Mouse (Mus musculus) right cerebral cortex, adult 18-20 months (tissue): ENCODE data around the gene Kirrel2.
"Not testable (repeated sequence)": the region's sequence is repeated elsewhere in the genome, so short reads cannot be mapped to it uniquely, and the experiment has no call there.

Source experiments
- DNase-seq: peaks from one replicate; pipeline ENCODE4 v3.0.0; 2022; ENCODE audit warnings: mixed read lengths

Kirrel2 gene

DNA sequence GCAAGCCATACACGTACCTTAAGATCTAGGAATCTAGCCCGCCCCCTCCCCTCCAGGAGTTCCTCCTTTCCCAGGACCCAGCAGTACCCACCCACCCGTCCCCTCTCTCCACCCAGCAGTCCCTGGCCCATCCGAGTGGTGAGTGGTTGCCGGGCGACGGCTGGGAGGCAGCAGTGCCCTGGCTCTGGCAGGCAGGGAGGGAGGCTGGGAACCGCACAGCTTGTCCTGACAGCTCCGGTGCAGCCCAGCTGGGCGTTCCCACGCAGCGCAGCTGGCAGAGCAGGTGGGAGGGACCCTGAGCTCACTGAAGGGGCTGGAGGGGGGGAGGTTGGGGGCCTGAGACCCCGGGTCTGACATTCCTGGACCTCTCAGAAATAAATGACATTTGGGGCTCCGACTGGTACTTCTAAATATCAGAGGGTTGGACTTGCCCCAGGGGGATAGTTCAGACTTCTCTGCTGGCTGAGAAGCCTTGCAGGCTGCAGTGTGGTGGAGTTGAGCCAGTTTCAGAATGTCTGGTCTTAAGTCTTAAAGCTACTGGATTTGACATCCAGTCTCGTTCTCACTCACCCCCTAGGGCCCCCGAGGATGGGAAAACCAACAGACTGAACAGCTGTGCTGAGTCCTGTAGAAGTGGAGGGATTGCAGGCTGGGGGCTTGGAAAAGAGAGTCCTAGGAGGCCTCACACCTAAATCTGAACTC, at the start of gene Kirrel2, which contains the start of gene Nphs1:
Gene Kirrel2 (minus strand): TSS at position 62 of the 702 bp plus-strand sequence.
Gene Nphs1 (plus strand): TSS at position 687 of the 702 bp plus-strand sequence.
- DNase-seq = peak; percentile 79

DNA sequence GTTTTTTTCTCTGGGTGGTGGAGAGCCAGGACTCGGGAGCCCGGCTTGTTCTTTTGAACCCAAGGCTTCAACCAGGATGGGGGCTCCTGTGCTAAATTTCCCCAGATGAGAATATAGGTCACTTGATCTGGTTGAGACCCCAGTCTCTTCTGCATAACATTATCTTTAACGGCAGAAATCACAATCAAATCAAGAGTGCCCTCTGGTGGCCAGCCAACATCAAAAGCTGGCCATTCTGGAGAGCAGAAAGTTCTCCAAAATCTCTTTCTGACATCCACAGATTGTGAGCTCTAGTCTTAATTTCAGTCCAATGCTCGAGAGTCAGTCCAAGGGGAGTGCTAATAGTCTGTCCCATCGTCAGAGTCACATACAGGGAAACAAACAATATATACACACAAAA, 43.7 kb upstream of the Kirrel2 start:
- DNase-seq = not testable (repeated sequence)

DNA sequence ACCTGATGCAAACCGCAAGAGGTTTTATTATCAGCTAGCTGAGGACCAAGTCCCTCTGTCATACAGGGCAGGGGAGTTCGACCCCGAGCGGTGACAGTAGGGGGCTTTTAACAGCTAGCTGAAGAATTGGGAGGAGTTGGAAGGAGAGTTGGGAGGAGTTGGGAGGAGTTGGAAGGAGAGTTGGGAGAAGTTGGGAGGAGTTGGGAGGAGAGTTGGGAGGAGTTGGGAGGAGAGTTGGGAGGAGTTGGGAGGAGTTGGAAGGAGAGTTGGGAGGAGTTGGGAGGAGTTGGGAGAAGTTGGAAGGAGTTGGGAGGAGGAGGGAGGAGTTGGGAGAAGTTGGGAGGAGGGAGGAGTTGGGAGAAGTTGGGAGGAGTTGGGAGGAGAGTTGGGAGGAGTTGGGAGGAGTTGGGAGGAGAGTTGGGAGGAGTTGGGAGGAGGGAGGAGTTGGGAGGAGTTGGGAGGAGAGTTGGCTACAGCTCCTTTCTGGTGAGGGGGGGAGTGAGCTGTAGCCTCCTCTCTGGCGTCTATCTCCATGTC, 38.1 kb upstream of the Kirrel2 start:
- DNase-seq = not testable (repeated sequence)

DNA sequence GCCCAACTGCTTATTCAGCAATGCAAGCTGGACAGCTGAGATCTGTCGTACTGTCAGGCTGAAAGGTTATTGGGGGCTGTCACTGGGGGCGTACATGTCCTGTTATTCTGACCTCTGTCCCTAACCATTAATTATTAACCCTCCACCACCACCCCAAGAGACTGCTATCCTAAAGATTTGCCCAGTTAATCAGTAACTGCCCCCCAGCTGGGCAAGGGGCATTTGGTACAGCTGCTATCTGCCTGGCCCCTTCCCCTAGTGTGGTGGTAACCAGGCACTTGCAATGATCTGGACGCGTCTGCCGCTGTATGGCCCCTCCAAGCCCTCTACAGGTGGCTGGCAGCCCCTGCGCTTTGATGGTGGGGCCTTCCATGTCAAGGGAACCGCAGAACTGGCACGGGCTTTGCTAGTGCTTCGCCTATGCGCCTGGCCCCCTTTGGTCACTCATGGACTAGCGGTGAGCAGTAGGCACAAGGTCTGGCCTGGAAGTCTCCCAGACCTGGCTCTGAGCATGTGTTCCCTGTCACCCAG, 36.0 kb upstream of the Kirrel2 start, which contains the start of gene Prodh2:
Gene Prodh2 (plus strand): TSS at position 222 of the 531 bp plus-strand sequence.
- DNase-seq = no peak

DNA sequence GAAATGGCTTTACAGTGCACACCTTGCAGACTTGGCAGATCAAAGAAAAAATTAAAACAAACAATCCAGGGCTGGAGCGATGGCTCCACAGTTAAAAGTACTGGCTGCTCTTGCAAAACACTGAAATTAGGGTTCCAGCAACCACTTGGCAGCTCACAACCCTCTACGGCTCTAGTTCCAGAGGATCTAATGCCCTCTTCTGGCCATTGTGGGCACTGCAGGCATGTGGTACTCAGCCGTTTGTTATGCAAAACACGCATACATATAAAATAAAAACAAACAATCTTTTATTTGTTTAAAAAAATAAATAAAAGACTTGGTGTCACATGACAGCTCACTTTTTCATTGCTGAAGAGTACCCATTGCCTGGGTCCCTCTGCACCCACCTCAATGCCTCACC, 35.3 kb upstream of the Kirrel2 start:
- peak; percentile 68 for DNase-seq

DNA sequence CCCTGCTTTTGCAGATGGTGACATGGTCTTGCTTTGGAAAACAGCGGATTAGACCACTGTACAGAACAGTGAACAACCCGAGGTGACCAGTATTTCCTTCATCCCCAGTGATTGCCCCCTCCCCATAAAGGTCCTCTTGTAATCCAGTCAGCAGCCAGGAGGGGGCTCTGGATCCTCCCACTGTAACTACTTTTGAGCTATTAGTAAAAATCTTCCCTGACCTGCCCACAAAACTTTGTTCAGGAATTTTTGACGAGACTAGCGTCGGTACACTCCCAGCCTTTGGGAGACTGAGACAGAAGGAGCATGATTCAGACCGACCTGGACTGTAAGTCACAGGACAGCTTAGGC, 33.4 kb upstream of the Kirrel2 start:
- no peak for DNase-seq

DNA sequence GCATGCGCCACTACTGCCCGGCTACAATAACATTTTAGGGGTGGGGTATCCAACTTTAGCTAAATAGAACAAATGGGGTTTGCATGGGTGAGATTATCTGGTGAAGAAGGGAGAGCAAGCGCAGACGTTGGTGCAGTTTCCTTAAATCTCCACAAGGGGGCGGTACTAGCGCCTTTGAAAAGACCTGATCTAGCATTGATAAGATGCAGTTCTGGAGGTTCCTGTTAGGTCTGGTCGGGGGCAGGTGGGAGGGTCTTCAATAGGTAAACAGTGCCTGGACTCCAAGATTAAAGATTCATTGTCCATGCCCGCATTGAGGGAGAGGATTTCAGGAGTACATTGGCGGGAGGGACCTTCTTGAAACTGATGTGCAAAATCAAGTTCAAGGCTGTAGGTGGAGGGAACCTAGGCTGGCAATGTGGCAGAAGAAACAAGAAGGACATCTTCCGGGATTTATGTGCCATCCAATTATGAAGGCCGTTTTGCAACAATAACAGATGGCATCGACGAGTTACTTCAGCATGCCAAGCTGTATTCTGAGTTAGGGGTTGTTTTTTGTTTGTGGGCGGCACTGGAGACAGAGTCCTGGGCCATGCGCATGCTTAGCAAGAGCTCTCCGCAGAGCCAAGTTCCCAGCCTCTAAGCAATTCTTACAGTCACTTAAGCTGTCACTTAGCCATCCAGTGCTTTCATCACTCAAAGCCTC, 32.9 kb upstream of the Kirrel2 start:
- peak; percentile 30 for DNase-seq

DNA sequence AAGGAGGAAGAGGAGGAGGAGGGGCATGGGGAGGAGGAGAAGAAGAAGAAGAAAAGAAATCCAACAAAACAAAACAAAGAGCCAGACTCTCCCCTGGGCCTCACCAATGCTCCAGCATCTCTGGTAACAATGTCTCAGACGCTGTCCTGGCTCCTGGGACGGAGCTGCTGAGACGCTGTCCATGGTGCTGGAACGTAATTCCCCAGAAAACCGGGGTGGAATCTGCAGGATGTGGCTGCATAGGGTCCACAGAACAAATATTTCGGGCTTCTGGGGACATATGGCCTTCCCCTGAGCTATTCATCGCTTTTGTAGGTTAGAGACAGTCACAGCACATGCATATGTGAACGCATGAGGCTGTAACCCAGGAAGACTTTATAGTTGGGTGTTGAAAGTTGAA, 26.8 kb upstream of the Kirrel2 start:
- no peak for DNase-seq

DNA sequence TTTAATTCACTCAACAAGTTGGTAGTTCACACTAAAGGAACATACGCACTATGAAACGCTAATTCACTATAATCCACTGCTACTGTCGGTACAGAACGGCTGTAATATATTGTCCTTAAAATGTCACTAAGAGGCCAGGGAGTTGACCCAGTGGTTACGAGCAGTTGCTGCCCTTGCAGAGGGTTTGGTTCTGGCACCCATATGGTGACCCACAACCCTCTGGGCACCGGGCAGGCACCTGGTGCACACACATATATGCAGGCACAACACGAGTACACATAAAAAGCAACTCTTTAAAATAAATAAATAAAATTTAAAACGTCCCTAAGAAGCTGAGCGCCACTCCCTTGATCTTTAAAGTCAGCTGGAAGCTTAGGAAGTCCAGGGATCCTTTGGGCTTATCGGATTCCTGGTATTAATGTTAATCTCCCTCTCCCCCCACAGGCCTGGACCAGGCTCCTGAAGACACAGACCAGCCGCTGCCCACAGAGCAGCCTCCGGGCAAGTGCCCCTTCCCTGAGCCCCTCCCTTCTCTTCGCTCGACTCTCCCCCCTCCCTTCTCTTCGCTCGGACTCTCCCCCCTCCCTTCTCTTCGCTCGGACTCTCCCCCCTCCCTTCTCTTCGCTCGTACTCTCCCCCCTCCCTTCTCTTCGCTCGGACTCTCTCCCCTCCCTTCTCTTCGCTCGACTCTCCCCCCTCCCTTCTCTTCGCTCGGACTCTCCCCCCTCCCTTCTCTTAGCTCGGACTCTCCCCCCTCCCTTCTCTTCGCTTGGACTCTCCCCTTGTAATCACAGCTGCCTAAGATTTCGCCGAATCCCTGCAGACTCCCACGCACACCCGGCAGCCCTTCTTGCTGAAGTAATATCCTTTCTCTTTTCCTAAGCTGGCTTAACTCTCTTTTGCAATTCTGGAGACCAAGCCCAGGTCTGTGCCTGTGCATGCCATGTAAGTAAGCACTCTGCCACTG, 20.2 kb upstream of the Kirrel2 start:
- peak; percentile 72 for DNase-seq

DNA sequence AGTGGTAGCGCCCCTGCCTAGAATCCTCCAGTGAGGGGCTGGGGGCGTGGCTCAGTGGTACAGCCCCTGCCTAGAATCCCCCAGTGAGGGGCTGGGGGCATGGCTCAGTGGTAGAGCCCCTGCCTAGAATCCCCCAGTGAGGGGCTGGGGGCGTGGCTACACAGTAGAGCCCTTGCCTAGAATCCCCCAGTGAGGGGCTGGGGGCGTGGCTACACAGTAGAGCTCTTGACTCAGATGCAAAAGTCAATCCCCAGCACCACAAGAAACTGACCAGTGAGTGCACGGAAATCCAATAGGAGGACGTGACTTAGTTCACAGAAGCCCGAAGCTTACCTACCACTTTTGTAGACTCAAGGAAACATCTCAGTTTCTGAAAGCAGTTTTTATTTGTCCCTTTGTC, 18.6 kb upstream of the Kirrel2 start:
- not testable (repeated sequence) for DNase-seq

DNA sequence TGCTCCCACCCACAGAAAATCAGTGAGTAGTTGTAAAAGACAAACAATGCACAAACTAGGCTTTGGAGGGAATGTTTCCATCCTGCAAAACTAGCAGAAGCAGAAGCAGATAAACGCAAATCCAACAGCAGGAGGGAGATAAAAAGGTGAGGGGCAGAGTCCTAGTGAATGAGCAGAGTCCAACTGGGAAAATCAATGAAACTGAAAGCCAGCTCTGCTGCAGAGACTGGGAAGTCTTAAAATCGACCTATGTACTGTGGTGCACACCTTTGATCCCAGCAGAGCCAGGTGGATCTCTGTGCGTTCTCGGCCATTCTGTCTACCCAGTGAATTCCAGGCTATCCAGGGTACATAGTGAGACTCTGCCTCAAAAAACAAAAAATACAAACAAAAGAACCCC, 17.5 kb upstream of the Kirrel2 start:
- no peak for DNase-seq

DNA sequence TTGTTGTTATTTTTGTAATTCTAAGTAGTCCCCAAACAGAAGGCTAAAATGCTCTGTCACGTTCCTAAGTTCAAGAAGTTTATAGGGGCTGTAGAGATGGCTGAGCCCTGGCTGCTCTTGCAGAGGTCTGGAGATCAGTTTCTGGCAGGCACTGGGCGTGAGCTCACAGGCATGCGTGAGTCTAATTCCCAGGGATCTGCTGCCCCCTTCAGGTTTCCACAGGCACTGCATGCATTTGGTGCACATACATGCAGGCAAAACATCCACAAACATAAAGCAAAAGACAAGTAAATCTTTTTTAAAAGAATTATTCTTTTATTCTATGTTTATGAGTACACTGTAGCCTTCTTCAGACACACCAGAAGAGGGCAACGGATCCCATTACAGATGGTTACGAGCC, 14.9 kb upstream of the Kirrel2 start:
- no peak for DNase-seq

DNA sequence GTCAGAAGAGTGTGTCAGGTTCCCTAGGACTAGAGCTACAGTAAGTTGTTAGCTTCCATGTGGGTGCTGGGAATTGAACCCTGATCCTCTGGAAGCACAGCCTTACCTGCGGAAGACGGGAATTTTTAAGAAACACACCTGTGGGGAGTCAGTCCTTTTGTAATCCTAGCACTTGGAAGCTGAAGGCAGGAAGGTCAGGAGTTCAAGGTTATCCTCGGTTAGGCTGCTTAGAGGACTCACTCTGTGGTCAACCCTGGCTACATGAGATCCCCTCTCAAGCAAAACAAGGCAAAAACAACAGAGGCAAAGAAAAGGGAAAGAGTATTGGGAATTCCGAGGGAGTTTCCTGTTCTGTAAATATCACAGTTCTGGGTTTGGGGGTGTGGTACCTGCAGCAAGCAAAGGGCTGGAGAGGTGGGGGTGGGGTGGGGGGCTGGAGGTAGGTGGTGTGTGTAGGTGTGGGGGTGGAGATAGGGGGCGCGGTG, 7.4 kb upstream of the Kirrel2 start:
- no peak for DNase-seq

DNA sequence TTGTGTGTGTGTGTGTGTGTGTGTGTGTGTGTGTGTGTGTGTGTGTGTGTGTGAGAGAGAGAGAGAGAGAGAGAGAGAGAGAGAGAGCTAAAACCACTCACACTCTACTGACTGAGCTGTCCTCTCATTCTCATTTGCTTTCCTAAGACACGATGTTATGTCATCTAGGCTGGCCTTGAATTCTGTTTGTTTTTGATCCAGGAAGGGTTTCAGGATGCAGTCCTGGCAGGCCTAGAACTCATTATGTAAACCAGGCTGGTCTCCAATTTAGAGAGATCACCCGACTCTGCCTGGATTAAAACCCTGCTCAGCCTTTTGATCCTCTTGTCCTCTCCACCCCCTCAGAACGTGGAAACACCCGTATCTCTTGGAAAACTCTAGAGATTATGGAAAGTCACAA, 6.5 kb upstream of the Kirrel2 start:
- DNase-seq = no peak

DNA sequence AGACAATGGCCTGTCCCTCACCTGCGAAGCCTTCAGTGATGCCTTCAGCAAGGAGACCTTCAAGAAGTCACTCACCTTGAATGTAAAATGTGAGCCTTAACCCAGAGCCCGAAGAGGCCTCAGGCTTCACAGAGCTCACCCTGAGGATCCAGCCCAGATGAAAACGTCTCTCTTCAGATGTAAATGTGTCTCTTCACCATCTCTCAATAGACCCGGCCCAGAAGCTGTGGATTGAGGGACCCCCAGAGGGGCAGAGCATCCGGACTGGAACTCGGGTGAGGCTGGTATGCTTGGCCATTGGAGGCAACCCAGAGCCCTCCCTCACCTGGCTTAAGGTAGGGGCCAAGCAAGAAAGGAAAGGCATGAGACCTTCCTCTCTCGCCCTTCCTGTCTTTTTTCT, 6.1 kb upstream of the Kirrel2 start:
- no peak for DNase-seq

DNA sequence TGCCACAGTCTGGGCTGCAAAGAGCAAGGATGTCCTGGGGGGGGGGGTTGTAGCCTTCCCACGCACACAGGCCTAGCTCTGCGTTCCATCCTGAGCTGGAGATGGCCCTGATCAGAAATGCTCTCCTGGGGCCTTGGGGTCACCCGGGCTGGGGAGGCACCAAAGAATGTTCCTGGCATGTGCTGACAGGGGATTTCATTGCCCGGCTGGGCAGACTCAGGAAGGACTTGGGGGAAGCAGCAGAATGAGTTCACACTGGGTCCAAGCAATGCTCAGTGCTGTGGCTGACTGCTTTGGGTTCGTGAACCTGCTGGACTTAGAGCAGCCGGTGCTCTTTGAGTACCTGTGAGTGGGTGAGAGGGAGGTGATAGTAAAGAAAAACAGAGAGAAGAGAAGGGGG, 2.0 kb upstream of the Kirrel2 start:
- no peak for DNase-seq

DNA sequence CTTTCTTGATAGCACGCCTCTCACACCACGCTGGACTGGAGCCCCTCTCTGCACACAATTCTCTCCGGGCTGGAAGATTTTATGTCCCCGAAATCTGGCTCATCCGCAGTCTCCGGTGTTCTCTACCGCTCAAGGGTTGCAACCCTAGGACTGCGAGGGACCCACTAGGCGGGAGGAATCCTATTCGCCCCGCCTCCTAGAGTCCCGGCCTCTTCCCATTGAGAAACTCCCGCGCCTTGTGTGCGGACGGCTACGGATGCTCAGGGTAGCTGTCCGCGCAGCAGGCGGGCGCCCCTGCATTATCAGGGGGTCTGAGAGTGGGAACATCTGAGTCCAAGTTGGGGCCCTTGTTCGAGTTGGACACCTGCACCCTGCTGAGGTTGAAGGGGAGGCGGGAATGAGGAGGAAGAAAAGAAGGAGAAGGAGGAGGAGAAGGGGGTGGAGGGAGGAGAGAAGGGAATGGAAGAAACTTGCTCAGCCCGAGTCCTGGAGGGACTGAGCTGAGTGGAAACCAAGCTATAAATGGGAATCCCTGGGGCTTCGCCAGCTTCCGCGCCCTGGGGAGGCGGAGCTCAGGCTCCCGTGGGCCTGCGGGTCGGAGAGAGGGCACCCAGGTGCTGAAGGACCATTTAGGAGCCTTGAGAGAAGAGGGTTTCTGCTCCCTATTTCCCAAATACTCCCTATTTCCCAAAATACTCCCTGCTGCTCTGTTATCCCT, 420 bp downstream of the Kirrel2 start:
- DNase-seq = no peak

DNA sequence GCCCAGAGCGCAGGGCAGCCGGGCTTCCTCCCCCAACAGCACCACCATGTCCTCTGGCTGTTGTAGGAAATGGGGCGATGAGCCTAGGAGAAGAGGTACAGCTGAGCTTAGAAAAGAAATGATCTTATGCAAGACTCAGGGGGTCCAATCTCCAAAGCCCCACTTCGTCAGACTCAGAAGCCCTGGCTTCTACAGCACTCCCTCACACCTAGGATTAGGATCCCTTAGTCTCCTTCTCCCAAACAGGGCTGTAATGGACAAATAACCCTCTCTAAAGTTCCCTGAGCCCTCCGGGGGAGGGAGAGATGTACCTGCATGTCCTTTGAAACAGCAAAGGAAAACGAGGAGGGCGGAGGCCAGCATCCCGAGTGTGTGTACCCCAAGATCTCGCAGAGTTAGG, 1.0 kb downstream of the Kirrel2 start:
- DNase-seq = no peak

DNA sequence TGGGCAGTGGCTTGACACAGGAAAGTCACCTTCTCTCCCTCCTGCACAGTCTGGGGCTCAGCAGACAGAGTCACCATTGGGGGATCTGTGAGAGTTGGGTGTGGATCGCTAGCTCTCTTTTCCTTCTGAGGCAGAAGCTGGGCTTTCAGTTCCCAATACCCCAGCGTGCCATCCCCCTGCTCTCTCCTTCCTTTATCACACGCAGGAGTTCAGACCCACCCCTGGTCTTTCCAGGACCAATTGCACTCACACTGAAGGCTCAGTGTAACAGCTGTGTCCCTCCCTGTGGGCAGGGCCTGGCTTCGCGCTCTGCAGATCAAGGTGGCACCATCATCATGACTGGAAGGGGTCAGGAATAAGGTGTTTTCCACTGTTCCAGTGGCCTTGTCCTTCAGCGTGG, 3.2 kb downstream of the Kirrel2 start:
- no peak for DNase-seq

DNA sequence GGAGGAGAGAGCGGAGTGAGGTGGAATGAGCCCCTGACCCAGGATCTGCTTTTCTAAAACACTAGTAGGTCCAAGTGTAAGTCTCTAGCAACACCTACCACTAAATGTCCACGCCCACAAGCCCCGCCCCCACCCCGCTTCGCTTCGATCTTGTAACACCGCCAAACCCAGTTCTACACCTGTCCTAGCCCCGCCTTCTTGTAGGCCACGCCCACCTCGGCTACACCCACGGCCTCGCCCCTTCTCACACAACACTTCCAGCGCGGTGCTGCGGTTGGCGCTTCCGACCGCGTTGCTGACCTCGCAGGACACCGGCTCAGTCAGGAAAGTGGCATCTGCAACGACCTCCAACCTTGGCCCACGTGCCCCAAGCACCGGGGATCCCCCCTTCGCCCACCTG, 3.7 kb downstream of the Kirrel2 start:
- DNase-seq = no peak

DNA sequence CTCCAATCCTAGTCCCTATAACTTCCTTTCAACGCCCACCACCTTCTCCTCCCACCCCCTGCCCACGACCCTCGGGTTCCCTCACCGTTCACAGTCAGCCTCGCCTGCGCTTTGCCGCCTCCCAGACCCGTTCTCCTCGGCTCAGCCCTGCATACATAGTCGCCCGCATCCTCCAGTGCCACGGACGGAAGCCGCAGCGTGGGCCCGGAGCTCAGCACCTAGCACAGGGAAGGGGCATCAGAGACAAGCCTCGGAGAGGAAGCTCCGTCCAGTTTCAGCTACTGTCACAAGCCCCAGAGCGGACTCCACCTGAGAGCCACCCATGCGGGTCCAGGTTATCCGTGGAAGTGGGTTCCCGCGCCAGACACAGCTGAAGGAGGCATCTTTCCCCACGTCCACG, 4.2 kb downstream of the Kirrel2 start:
- no peak for DNase-seq

DNA sequence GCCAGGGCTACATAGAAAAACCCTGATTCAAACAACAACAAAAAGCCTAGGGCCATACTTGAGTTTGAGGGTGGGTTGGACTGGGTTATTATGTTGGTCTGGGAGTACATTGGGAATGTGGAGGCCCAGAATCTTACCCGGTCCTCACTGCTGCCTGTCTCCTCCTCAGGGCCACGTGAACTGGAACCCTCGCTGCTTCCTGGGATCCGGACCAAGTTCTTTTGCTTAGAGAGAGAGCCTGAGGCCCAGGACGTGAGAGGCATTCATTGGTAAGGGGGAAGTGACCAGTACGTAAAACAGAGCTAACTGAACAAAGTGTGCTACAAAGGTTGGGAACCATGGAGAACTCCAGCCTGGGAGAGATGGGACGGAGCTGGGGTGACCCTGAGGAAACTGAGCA, 7.2 kb downstream of the Kirrel2 start:
- DNase-seq = no peak
